Mouse (Mus musculus) regulatory T cell (primary cell): ENCODE results near the gene Olfr164.

Experiments used
- in situ Hi-C: fragments of 300-600 bp; cut with MboI, MseI; formaldehyde crosslinking; loops from one replicate; pipeline ENCODE4 v1.15.1; 2025; ENCODE audit warnings: high pct_unique_total_duplicates

Gene Olfr164

DNA sequence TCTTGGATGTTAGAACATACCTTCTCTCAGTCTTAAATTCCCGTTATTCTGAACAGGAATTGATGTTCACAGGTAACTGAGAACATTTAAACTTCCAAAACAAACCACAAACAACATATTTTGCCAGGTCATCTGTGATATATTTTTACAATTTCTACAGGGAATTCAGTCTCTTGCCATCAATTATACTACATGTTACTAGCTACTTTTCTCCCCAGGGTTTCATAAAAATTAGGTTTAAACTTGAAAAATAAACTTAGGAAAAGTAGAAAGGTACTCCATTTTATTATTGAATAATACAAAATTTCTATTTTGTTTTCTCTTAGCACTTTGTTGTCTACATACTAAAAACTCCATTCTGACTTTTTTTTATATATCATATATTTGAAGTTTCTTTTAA is at the start of gene Olfr164:
TSS of gene Olfr164 (minus strand) at position 101 of the 400 bp plus-strand sequence.
- in situ Hi-C loops = no loop called here

DNA sequence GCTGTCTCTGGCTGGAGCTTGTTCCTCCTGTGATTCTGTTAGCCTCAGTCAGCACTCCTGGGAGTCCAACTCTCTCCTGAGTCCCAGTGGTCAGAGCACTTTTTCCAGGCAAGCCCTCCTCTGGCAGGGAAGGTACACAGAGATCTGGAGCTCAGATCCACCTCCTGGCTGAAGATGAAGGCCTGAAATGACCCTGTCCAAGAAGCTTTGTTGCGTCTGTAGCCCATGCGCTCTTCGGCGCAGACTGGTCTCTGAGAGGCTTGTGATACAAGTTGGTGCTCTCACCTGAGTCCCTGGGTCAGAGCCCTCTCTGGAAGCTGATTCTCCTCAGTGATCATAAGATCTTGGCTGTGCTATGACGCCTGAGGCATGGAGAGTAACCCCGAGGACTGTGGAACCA is 35.2 kb upstream of the Olfr164 start:
- in situ Hi-C loops = no loop called here

DNA sequence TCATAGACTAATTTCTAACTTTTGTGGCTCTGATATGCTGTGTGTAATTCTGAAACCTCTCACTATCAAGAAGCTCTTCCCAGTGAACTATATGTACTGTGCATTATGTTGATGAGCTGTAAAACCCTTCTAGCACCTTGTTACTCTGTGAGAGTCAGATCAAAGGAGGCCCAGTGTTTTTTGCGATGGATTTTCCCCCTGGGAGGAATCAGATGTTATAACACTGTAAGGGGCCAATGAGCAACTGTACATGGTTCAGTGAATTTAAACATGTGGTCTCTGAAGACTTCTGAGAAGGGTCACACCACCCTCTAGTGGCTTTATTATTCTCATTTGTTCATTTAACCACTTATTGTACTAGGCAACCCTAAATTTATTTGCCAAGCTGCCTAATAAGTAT is 50.6 kb downstream of the Olfr164 start:
- in situ Hi-C loops = no loop called here

DNA sequence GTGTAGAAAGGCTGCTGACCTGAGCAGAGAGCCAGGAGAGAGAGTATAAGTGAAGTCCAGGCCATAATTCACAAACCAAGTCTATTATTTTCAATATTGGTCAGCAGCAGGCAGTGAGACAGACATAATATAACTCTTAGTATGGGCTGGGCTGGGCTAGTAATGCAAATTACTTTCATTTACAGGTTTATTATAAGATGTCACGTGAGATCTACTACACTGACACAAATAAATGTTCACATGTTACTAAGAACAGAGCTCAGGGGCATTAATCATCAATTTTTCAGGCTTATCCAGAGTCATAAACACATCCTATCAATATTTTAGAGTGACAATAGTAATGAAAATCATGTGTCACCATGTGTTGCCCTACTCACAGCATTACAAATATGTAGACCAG is 53.1 kb downstream of the Olfr164 start:
- in situ Hi-C loops = no loop called here

DNA sequence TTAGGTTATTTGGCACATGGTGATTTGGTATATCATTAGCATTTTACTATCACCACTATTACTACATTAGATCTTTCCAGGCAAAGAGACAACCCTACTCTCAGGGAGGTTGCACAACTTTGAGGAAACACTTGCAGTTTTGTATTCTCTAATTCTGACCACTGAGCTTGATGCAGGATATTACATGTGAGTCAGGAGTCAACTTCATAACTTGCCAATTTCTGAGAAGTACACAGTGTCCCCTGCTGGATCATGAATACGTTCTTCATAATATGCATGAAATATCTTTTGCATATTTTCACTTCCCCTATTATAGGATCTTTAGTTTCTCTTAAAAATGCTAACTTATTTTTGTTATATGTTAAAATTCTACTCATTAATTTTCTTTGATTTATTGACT is 68.0 kb downstream of the Olfr164 start:
- in situ Hi-C loops = no loop called here

DNA sequence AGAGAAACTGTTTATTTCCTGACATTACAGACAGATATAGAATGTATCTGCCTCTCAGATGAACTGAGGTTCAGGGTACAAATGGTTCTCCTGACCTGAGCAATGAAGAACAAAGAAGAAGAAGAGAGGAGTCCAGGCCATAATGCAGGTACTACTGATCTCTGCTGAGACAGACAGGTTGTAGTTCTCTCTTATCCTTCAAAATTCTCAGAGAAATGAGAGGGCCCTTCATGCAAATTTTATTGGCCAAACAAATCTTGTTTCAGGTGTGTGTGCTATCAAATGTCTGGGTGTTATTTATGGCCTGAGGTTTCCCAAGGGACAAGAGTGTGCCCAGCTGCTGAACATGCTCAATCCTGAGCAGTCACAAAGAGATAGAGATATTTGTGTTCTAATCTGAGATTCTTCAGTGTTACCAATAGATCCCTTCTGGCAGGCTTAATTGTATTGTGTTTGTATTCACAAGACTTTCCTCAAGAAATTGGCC is 72.3 kb downstream of the Olfr164 start:
- in situ Hi-C loops = no loop called here

GRCm38 (mm10) chr16:19240792-19241538 is 72.9 kb downstream of the Olfr164 start:
- in situ Hi-C loops = no loop called here

DNA sequence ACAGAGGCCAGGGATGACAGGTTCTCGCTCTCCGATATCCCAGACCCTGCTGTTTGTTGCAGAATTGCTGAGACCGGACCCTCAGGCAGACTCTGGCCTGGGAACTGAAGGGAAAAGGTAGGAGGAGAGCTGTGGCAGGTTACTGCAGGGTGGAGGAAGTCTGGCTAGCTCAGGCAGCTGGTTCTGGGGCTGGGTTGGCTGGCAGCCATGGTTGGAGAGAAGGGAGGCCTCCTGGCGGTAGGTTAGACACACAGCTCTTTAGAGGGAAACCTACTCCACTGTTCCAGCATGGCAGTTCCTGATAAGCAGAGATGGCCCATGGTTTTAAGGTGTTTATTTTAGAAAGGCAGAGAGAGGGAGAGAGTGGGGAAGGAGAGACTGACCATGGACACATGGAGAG is 77.1 kb downstream of the Olfr164 start:
- in situ Hi-C loops = no loop called here
